Mouse (Mus musculus) lung, embryonic 16.5 days (tissue): ENCODE results near the gene Ppp2ca. TPM values are rescaled to one million over a fixed set of nuclear protein-coding genes. Genes with fewer than 3 reads are reported as not detected.
A peak's percentile ranks its signal among the peaks of the same experiment; 100 is the strongest.

Source experiments
- ATAC-seq: fragments of 200-750 bp; cut with Nextera tagmentation; 2 replicates; pipeline ENCODE4 v1.8.0; 2017; ENCODE audit warnings: low read depth, mild to moderate bottlenecking, moderate library complexity
- H3K27ac ChIP-seq: fragments of 300-500 bp; sonication (generic); 2 replicates; pipeline ENCODE4 v1.5.1; 2014; ENCODE audit warnings: mild to moderate bottlenecking, control low read depth, low read length
- H3K27me3 ChIP-seq: fragments of 300-500 bp; sonication (generic); 2 replicates; pipeline ENCODE4 v1.6.1; 2014; ENCODE audit warnings: low read depth, low read length, mixed read lengths; ENCODE audit not compliant: control insufficient read depth, insufficient read depth
- H3K36me3 ChIP-seq: fragments of 300-500 bp; sonication (generic); 2 replicates; pipeline ENCODE4 v1.6.1; 2014; ENCODE audit warnings: low read length; ENCODE audit not compliant: control insufficient read depth, insufficient read depth
- H3K4me1 ChIP-seq: fragments of 300-500 bp; sonication (generic); replicated peaks from 2 replicates; pipeline ENCODE4 v1.6.1; 2014; ENCODE audit warnings: low read length, mixed read lengths; ENCODE audit not compliant: control insufficient read depth, insufficient read depth
- H3K4me2 ChIP-seq: fragments of 300-500 bp; sonication (generic); 2 replicates; pipeline ENCODE4 v1.6.1; 2014; ENCODE audit warnings: low read depth, low read length, control low read depth
- H3K4me3 ChIP-seq: fragments of 300-500 bp; sonication (generic); 2 replicates; pipeline ENCODE4 v1.5.1; 2014; ENCODE audit warnings: mild to moderate bottlenecking, low read length, control low read depth
- H3K9ac ChIP-seq: fragments of 300-500 bp; sonication (generic); 2 replicates; pipeline ENCODE4 v1.6.1; 2014; ENCODE audit warnings: low read length, control low read depth
- H3K9me3 ChIP-seq: fragments of 300-500 bp; sonication (generic); 2 replicates; pipeline ENCODE4 v1.6.1; 2016; ENCODE audit warnings: low read length; ENCODE audit not compliant: control insufficient read depth
- WGBS: fragments of 180-500 bp; shearing (Covaris S2); extraction: QIAGEN DNeasy Blood & Tissue Kit; methylation state at CpG from one replicate; pipeline ENCODE4 v1.1.7; 2014; 5-methylcytosine and 5-hydroxymethylcytosine counted together
- polyA plus RNA-seq: library from polyadenylated mRNA; unstranded; fragments of >200 nt; fragmentation: Nextera tagmentation; extraction: Ambion mirVana; gene quantifications from 2 replicates; pipeline ENCODE4 v1.2.1, GENCODE M21; 2015

Gene Ppp2ca
- polyA plus RNA-seq, 1 experiment from 2014 or later, result 62.7 TPM

- no peak overlapping the region for H3K4me3 ChIP-seq
- H3K27me3 ChIP-seq, result no peaks in the 10 kb centered on the region
- 0 out of 2 replicates have a peak overlapping the region, but pooled peaks have one; percentile 12 for H3K9ac ChIP-seq
- no peak overlapping the region for H3K4me2 ChIP-seq
- 19% methylated on average over 9 of the region's 9 CpGs for WGBS
- ATAC-seq, result peak; percentile 62; the same call in 1 of the 2 replicates
- peak overlapping the region; percentile 58 for H3K27ac ChIP-seq
- peaks cover 17% of the 10 kb centered on the region for H3K4me1 ChIP-seq
- H3K9me3 ChIP-seq, result no peaks in the 10 kb centered on the region
- no peaks in the 10 kb centered on the region for H3K36me3 ChIP-seq
Observed at GRCm38 (mm10) chr11:52086204-52086864, 12.1 kb upstream of the Ppp2ca start.

- ATAC-seq, result peak; percentile 50; the same call in 1 of the 2 replicates
Observed at GRCm38 (mm10) chr11:52089291-52089690, 9.2 kb upstream of the Ppp2ca start.

GRCm38 (mm10) chr11:52091261-52091660 lies 7.2 kb upstream of the Ppp2ca start:
- Histone ChIP-seq H3K9ac (no peak overlapping the region), H3K4me2 (no peak overlapping the region), H3K27ac (no peak overlapping the region), H3K4me3 (no peak overlapping the region), H3K36me3 (no peaks in the 10 kb centered on the region), H3K4me1 (peaks cover 13% of the 10 kb centered on the region), H3K9me3 (no peaks in the 10 kb centered on the region), H3K27me3 (no peaks in the 10 kb centered on the region)
- ATAC-seq, result no peak
- WGBS, result 87% methylated on average over 9 of the region's 9 CpGs

More at GRCm38 (mm10) chr11:52089291-52089690, 9.2 kb upstream of the Ppp2ca start:
- no peaks in the 10 kb centered on the region for H3K27me3 ChIP-seq
- no peak overlapping the region for H3K4me3 ChIP-seq
- H3K4me1 ChIP-seq, result peaks cover 17% of the 10 kb centered on the region
- no peak overlapping the region for H3K27ac ChIP-seq
- no peaks in the 10 kb centered on the region for H3K9me3 ChIP-seq
- WGBS, result 30% methylated on average over 8 of the region's 8 CpGs
- no peak overlapping the region for H3K9ac ChIP-seq
- no peak overlapping the region for H3K4me2 ChIP-seq
- H3K36me3 ChIP-seq, result no peaks in the 10 kb centered on the region

GRCm38 (mm10) chr11:52094568-52094967 lies 3.9 kb upstream of the Ppp2ca start:
- ATAC-seq, result no peak
- 54% methylated on average over 5 of the region's 5 CpGs for WGBS
- Histone ChIP-seq H3K36me3 (no peaks in the 10 kb centered on the region), H3K4me2 (no peak overlapping the region), H3K9ac (no peak overlapping the region), H3K9me3 (no peaks in the 10 kb centered on the region), H3K4me1 (peaks cover 6% of the 10 kb centered on the region), H3K27me3 (no peaks in the 10 kb centered on the region), H3K27ac (no peak overlapping the region), H3K4me3 (no peak overlapping the region)

- WGBS, result 64% methylated on average over 3 of the region's 3 CpGs
- Histone ChIP-seq H3K9ac (no peak overlapping the region), H3K4me3 (no peak overlapping the region), H3K4me2 (no peak overlapping the region), H3K27ac (no peak overlapping the region), H3K36me3 (no peaks in the 10 kb centered on the region), H3K27me3 (no peaks in the 10 kb centered on the region), H3K9me3 (no peaks in the 10 kb centered on the region), H3K4me1 (peaks cover 22% of the 10 kb centered on the region)
- ATAC-seq, result no peak
Observed at GRCm38 (mm10) chr11:52097016-52097415, 1.5 kb upstream of the Ppp2ca start.

GRCm38 (mm10) chr11:52097596-52097995 lies 885 bp upstream of the Ppp2ca start:
- no peaks in the 10 kb centered on the region for H3K36me3 ChIP-seq
- 75% methylated on average over 2 of the region's 2 CpGs for WGBS
- H3K9me3 ChIP-seq, result no peaks in the 10 kb centered on the region
- no peak overlapping the region for H3K4me3 ChIP-seq
- H3K27me3 ChIP-seq, result no peaks in the 10 kb centered on the region
- H3K27ac ChIP-seq, result peak overlapping the region; percentile 100; the same call in 1 of the 2 replicates
- no peak for ATAC-seq
- H3K9ac ChIP-seq, result no peak overlapping the region
- peaks cover 25% of the 10 kb centered on the region for H3K4me1 ChIP-seq
- H3K4me2 ChIP-seq, result no peak overlapping the region

GRCm38 (mm10) chr11:52099031-52099761 lies 715 bp downstream of the Ppp2ca start:
- peak; percentile 82 for ATAC-seq
- peak overlapping the region; percentile 100 for H3K9ac ChIP-seq
- H3K36me3 ChIP-seq, result no peaks in the 10 kb centered on the region
- H3K4me2 ChIP-seq, result peak overlapping the region; percentile 84
- peak overlapping the region; percentile 100 for H3K27ac ChIP-seq
- H3K9me3 ChIP-seq, result no peaks in the 10 kb centered on the region
- WGBS, result under 1% methylated on average over 70 of the region's 72 CpGs
- H3K27me3 ChIP-seq, result no peaks in the 10 kb centered on the region
- H3K4me3 ChIP-seq, result peak overlapping the region; percentile 98
- peaks cover 31% of the 10 kb centered on the region for H3K4me1 ChIP-seq

GRCm38 (mm10) chr11:52099771-52100219 lies 1.3 kb downstream of the Ppp2ca start:
- no peaks in the 10 kb centered on the region for H3K36me3 ChIP-seq
- WGBS, result 1% methylated on average over 7 of the region's 7 CpGs
- peak overlapping the region; percentile 84 for H3K4me2 ChIP-seq
- ATAC-seq, result no peak
- H3K27me3 ChIP-seq, result no peaks in the 10 kb centered on the region
- H3K9ac ChIP-seq, result peak overlapping the region; percentile 100
- peaks cover 33% of the 10 kb centered on the region for H3K4me1 ChIP-seq
- H3K9me3 ChIP-seq, result no peaks in the 10 kb centered on the region
- peak overlapping the region; percentile 98 for H3K4me3 ChIP-seq
- peak overlapping the region; percentile 100 for H3K27ac ChIP-seq

GRCm38 (mm10) chr11:52102977-52103376 lies 4.5 kb downstream of the Ppp2ca start:
- H3K4me1 ChIP-seq, result peaks cover 33% of the 10 kb centered on the region
- H3K4me2 ChIP-seq, result no peak overlapping the region
- no peak for ATAC-seq
- H3K27ac ChIP-seq, result no peak overlapping the region
- no peaks in the 10 kb centered on the region for H3K9me3 ChIP-seq
- H3K4me3 ChIP-seq, result no peak overlapping the region
- no peaks in the 10 kb centered on the region for H3K27me3 ChIP-seq
- H3K36me3 ChIP-seq, result no peaks in the 10 kb centered on the region
- WGBS, result 76% methylated on average over 4 of the region's 4 CpGs
- no peak overlapping the region for H3K9ac ChIP-seq
